Comparison of ENCODE assay signal across 11 mouse cellular contexts in the genomic region with DNA sequence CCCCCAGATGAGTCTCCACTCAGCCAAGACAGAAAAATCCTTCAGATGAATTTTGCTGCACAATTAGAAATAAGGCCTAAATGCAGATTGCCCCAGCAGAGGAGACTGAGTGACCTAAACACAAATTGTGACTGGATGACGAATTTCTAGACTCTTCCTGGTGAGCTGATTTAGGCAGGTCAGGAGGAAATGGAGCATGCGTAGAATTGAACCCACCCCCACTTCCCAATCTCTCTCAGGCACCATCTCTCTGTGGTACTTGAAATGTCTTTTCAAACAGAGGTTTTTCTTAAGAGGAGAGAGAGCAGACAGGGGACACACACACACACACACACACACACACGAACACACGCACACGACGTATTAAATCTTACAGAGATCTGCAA. TPM values are rescaled to one million over a fixed set of nuclear protein-coding genes. Genes with fewer than 3 reads are reported as not detected.
DNase-seq lines count a peak whose midpoint lies in the region; ATAC-seq lines count a peak whose summit lies in the region.
"Had no signal": no experiment of that assay in that cellular context is flagged by ENCODE, and none has a peak within 500 bp of the region (broad histone marks: within the 10 kb centered on the region; RNA-seq: fewer than 3 reads in every experiment).

No protein-coding gene starts in this region.

- H3K27ac ChIP-seq in heart, embryonic 11.5 days (ENCODE audit: low read depth, low read length): 0 out of 2 replicates have a peak overlapping the region, but pooled peaks have one; percentile 29
- H3K27ac ChIP-seq in neural tube, embryonic 11.5 days (ENCODE audit: low read depth, low read length): no peak overlapping the region
- peak overlapping the region; percentile 74 for H3K27ac ChIP-seq in midbrain, embryonic 12.5 days (replicated peaks)
- H3K27ac ChIP-seq: limb, embryonic 12.5 days had no signal

- H3K9me3 ChIP-seq in heart, embryonic 11.5 days (replicated peaks; ENCODE audit: control insufficient read depth, low read length): no peaks in the 10 kb centered on the region
- no peaks in the 10 kb centered on the region for H3K9me3 ChIP-seq in neural tube, embryonic 11.5 days (ENCODE audit: control insufficient read depth, low read length)
- H3K9me3 ChIP-seq in midbrain, embryonic 12.5 days: no peaks in the 10 kb centered on the region
- H3K9me3 ChIP-seq: limb, embryonic 12.5 days; megakaryocyte, embryonic 14.5 days had no signal

- no peaks in the 10 kb centered on the region for H3K27me3 ChIP-seq in heart, embryonic 11.5 days (ENCODE audit: control insufficient read depth, insufficient read depth, low read length)
- no peaks in the 10 kb centered on the region for H3K27me3 ChIP-seq in neural tube, embryonic 11.5 days (ENCODE audit: control insufficient read depth, insufficient read depth, low read length)
- H3K27me3 ChIP-seq in midbrain, embryonic 12.5 days: peaks cover 4% of the 10 kb centered on the region; the same call in 1 of the 2 replicates
- H3K27me3 ChIP-seq: limb, embryonic 12.5 days had no signal

- no peak for DNase-seq in heart, adult 8-10 months (ENCODE audit: low spot score)
- DNase-seq in neural tube, embryonic 11.5 days (ENCODE audit: low spot score): no peak
- no peak for DNase-seq in neural tube, embryonic 10.5 days (ENCODE audit: extremely low spot score, low spot score)
- DNase-seq in spleen, adult 18-20 months: no peak
- DNase-seq in testis, postnatal 14 days (ENCODE audit: low spot score): no peak
- no peak for DNase-seq in embryo, embryonic 11 days

- WGBS in heart, embryonic 11.5 days (ENCODE audit: insufficient replicate concordance): 62% methylated on average over 6 of the region's 6 CpGs
- 80% methylated on average over 6 of the region's 6 CpGs for WGBS in neural tube, embryonic 11.5 days
- 67% methylated on average over 6 of the region's 6 CpGs for WGBS in midbrain, embryonic 12.5 days

- peak overlapping the region; percentile 57 for H3K4me2 ChIP-seq in heart, embryonic 11.5 days
- H3K4me2 ChIP-seq in neural tube, embryonic 11.5 days (ENCODE audit: low read depth): no peak overlapping the region
- H3K4me2 ChIP-seq in midbrain, embryonic 12.5 days (replicated peaks): no peak overlapping the region

- no peaks in the 10 kb centered on the region for H3K36me3 ChIP-seq in heart, embryonic 11.5 days (ENCODE audit: control insufficient read depth, insufficient read depth, low read length)
- no peaks in the 10 kb centered on the region for H3K36me3 ChIP-seq in neural tube, embryonic 11.5 days (ENCODE audit: control insufficient read depth, insufficient read depth, low read length)
- H3K36me3 ChIP-seq in midbrain, embryonic 12.5 days: no peaks in the 10 kb centered on the region
- H3K36me3 ChIP-seq: limb, embryonic 12.5 days had no signal

- ATAC-seq in heart, embryonic 11.5 days (replicated peaks; ENCODE audit: insufficient number of reproducible peaks, low FRiP score, low TSS enrichment): no peak
- no peak for ATAC-seq in neural tube, embryonic 11.5 days (ENCODE audit: insufficient read depth, low FRiP score, low TSS enrichment)
- ATAC-seq in midbrain, embryonic 12.5 days (ENCODE audit: low FRiP score, low read depth): no peak

- H3K9ac ChIP-seq in heart, embryonic 11.5 days (ENCODE audit: low read depth, low read length): no peak overlapping the region
- H3K9ac ChIP-seq in neural tube, embryonic 11.5 days (ENCODE audit: low read length): peak overlapping the region; percentile 18; the same call in 1 of the 2 replicates
- H3K9ac ChIP-seq in midbrain, embryonic 12.5 days (replicated peaks): no peak overlapping the region; the same call in 1 of the 2 replicates
- H3K9ac ChIP-seq: limb, embryonic 12.5 days had no signal

- peaks cover 17% of the 10 kb centered on the region for H3K4me1 ChIP-seq in heart, embryonic 11.5 days (ENCODE audit: control insufficient read depth, insufficient read depth, low read length)
- H3K4me1 ChIP-seq in neural tube, embryonic 11.5 days (ENCODE audit: control insufficient read depth, insufficient read depth, low read length): peaks cover 12% of the 10 kb centered on the region; the same call in 1 of the 2 replicates
- peaks cover 56% of the 10 kb centered on the region for H3K4me1 ChIP-seq in midbrain, embryonic 12.5 days

- no peak overlapping the region; the same call in 1 of the 2 replicates for H3K4me3 ChIP-seq in heart, embryonic 11.5 days (ENCODE audit: low read depth, low read length)
- no peak overlapping the region for H3K4me3 ChIP-seq in neural tube, embryonic 11.5 days (ENCODE audit: low read depth, low read length)
- no peak overlapping the region for H3K4me3 ChIP-seq in midbrain, embryonic 12.5 days
- H3K4me3 ChIP-seq: limb, embryonic 12.5 days had no signal

RNA-seq across cellular contexts. Expression of gene Wdr95, which starts 4.6 kb away (rescaled TPM):
- 0.09 TPM in 1 of 2 replicates, not detected in the other for polyA plus RNA-seq in heart, embryonic 11.5 days (2014; fragmentation: Nextera tagmentation; extraction: Ambion mirVana)
- total RNA-seq in heart, adult 8-10 months (2022): not detected
- polyA plus RNA-seq in neural tube, embryonic 11.5 days (2014; fragmentation: Nextera tagmentation; extraction: Ambion mirVana): not detected in 2 replicates
- 0.08 and 0.10 TPM in 2 replicates for polyA plus RNA-seq in midbrain, embryonic 12.5 days (2016; fragmentation: Nextera tagmentation; extraction: Ambion mirVana)
- polyA plus RNA-seq: kidney, embryonic 14.5 days; limb, embryonic 12.5 days had no signal
